Mouse (Mus musculus): Measurements from ENCODE around the gene Theg.

- TF ChIP-seq POLR2A (IDR thresholded peaks at IDR 0.05; ENCODE audit: low read depth, low read length) (no peak), CTCF (IDR thresholded peaks at IDR 0.05; ENCODE audit: extremely low read depth, insufficient read depth, insufficient read length, insufficient replicate concordance) (no peak)
These were observed 12.8 kb downstream of the Theg start for GRCm38 (mm10) chr10:79574350-79574749.

Measured in spleen, adult 2 months (tissue).